8 mouse cellular contexts compared by ENCODE assay signal in genomic region chr9:107611456-107612190, GRCm38 (mm10). TPM values are rescaled to one million over a fixed set of nuclear protein-coding genes. Genes with fewer than 3 reads are reported as not detected.
DNase-seq lines count a peak whose midpoint lies in the region; ATAC-seq and TF ChIP-seq lines count a peak whose summit lies in the region.

No protein-coding gene starts in this region.

- TF ChIP-seq CTCF in liver, adult 2 months (IDR thresholded peaks at IDR 0.05; ENCODE audit: low read depth, low read length) = no peak

- H3K4me2 ChIP-seq in forebrain, embryonic 12.5 days = peak overlapping the region; percentile 61
- H3K4me2 ChIP-seq in intestine, embryonic 16.5 days (ENCODE audit: low read depth, low read length) = peak overlapping the region; percentile 84; the same call in 1 of the 2 replicates
- peak overlapping the region; percentile 55 for H3K4me2 ChIP-seq in neural tube, embryonic 13.5 days

- no peak for TF ChIP-seq POLR2A in liver, adult 2 months (IDR thresholded peaks at IDR 0.05; ENCODE audit: extremely low read depth, insufficient read depth, low read length)

- H3K9me3 ChIP-seq in forebrain, embryonic 12.5 days = no peaks in the 10 kb centered on the region
- no peaks in the 10 kb centered on the region for H3K9me3 ChIP-seq in intestine, embryonic 16.5 days (ENCODE audit: control insufficient read depth, low read length)
- H3K9me3 ChIP-seq in neural tube, embryonic 13.5 days = no peaks in the 10 kb centered on the region

- H3K36me3 ChIP-seq in liver, adult 2 months (ENCODE audit: control insufficient read depth, insufficient read depth, low read length) = no peaks in the 10 kb centered on the region; the same call in 1 of the 2 replicates
- peaks cover 31% of the 10 kb centered on the region for H3K36me3 ChIP-seq in forebrain, embryonic 12.5 days (replicated peaks)
- peaks cover 15% of the 10 kb centered on the region for H3K36me3 ChIP-seq in intestine, embryonic 16.5 days (ENCODE audit: control insufficient read depth, insufficient read depth, low read length)
- peaks cover 27% of the 10 kb centered on the region for H3K36me3 ChIP-seq in neural tube, embryonic 13.5 days

- H3K4me1 ChIP-seq in liver, adult 2 months (ENCODE audit: control insufficient read depth, insufficient read depth, low read length) = peaks cover 2% of the 10 kb centered on the region; the same call in 1 of the 2 replicates
- peaks cover 69% of the 10 kb centered on the region for H3K4me1 ChIP-seq in forebrain, embryonic 12.5 days
- peaks cover 45% of the 10 kb centered on the region for H3K4me1 ChIP-seq in intestine, embryonic 16.5 days (ENCODE audit: control insufficient read depth, insufficient read depth, low read length)
- H3K4me1 ChIP-seq in neural tube, embryonic 13.5 days (replicated peaks) = peaks cover 62% of the 10 kb centered on the region

- WGBS in liver, adult 2 months = 87% methylated on average over 6 of the region's 6 CpGs
- WGBS in forebrain, embryonic 12.5 days = 69% methylated on average over 6 of the region's 6 CpGs
- 69% methylated on average over 6 of the region's 6 CpGs for WGBS in intestine, embryonic 16.5 days
- WGBS in neural tube, embryonic 13.5 days = 73% methylated on average over 6 of the region's 6 CpGs

- DNase-seq in liver, adult 2 months (ENCODE audit: extremely low read depth, low read depth, low spot score) = no peak
- no peak for DNase-seq in liver
- no peak for DNase-seq in spleen, postnatal 14 days (ENCODE audit: low spot score in 2 of 2)
- no peak for DNase-seq in cerebellum, adult 11-12 months
- DNase-seq in frontal cortex, postnatal 10 days (ENCODE audit: low spot score in 2 of 2) = no peak

- H3K9ac ChIP-seq in liver, adult 2 months (ENCODE audit: low read depth, low read length) = peak overlapping the region; percentile 73; the same call in 1 of the 2 replicates
- H3K9ac ChIP-seq in forebrain, embryonic 12.5 days = peak overlapping the region; percentile 71
- peak overlapping the region; percentile 75 for H3K9ac ChIP-seq in intestine, embryonic 16.5 days (ENCODE audit: low read depth, low read length)
- peak overlapping the region; percentile 76 for H3K9ac ChIP-seq in neural tube, embryonic 13.5 days

- no peaks in the 10 kb centered on the region for H3K79me2 ChIP-seq in liver, adult 2 months (ENCODE audit: control insufficient read depth, insufficient read depth, low read length)

- H3K27me3 ChIP-seq in liver, adult 2 months (ENCODE audit: control insufficient read depth, insufficient read depth, low read length) = no peaks in the 10 kb centered on the region
- H3K27me3 ChIP-seq in forebrain, embryonic 12.5 days = no peaks in the 10 kb centered on the region; the same call in 1 of the 2 replicates
- H3K27me3 ChIP-seq in intestine, embryonic 16.5 days (replicated peaks; ENCODE audit: control insufficient read depth, insufficient read depth, low read length) = no peaks in the 10 kb centered on the region
- H3K27me3 ChIP-seq in neural tube, embryonic 13.5 days = no peaks in the 10 kb centered on the region

- H3K27ac ChIP-seq in liver, adult 2 months (replicated peaks; ENCODE audit: insufficient read depth, low read depth, low read length) = peak overlapping the region; percentile 81
- peak overlapping the region; percentile 99 for H3K27ac ChIP-seq in forebrain, embryonic 12.5 days
- H3K27ac ChIP-seq in intestine, embryonic 16.5 days (ENCODE audit: low read length) = peak overlapping the region; percentile 93
- H3K27ac ChIP-seq in neural tube, embryonic 13.5 days (replicated peaks) = peak overlapping the region; percentile 98

- H3K4me3 ChIP-seq in liver, adult 2 months (ENCODE audit: insufficient read depth, low read depth, low read length) = no peak overlapping the region; the same call in 1 of the 2 replicates
- peak overlapping the region; percentile 36 for H3K4me3 ChIP-seq in forebrain, embryonic 12.5 days (replicated peaks)
- peak overlapping the region; percentile 45 for H3K4me3 ChIP-seq in intestine, embryonic 16.5 days (ENCODE audit: low read length)
- peak overlapping the region; percentile 28; the same call in 1 of the 2 replicates for H3K4me3 ChIP-seq in neural tube, embryonic 13.5 days

- no peak; the same call in 1 of the 2 replicates for ATAC-seq in forebrain, embryonic 12.5 days (ENCODE audit: low FRiP score)
- ATAC-seq in intestine, embryonic 16.5 days = no peak
- ATAC-seq in neural tube, embryonic 13.5 days (ENCODE audit: low read depth) = no peak; the same call in 1 of the 2 replicates

RNA-seq across cellular contexts. Expression of gene Sema3b, which starts 2.6 kb away (rescaled TPM):
- total RNA-seq in liver, adult 2 months (2014; rRNA removed) = 0.13 and 0.37 TPM in 2 replicates
- 0.68 and 0.83 TPM in 2 replicates for polyA plus RNA-seq in liver, adult 2 months (2012; rRNA removed)
- 1.7 and 2.6 TPM in 2 replicates for polyA plus RNA-seq in forebrain, embryonic 12.5 days (2016; fragmentation: Nextera tagmentation; extraction: Ambion mirVana)
- polyA plus RNA-seq in intestine, embryonic 16.5 days (2015; fragmentation: Nextera tagmentation; extraction: Ambion mirVana) = 50.4 and 54.9 TPM in 2 replicates
- 6.5 and 9.0 TPM in 2 replicates for polyA plus RNA-seq in neural tube, embryonic 13.5 days (2015; fragmentation: Nextera tagmentation; extraction: Ambion mirVana)

RNA-seq across cellular contexts. Expression of gene Gnai2, which starts 23.5 kb away (rescaled TPM):
- 31.6 and 44.8 TPM in 2 replicates for total RNA-seq in liver, adult 2 months (2014; rRNA removed)
- 117 and 122 TPM in 2 replicates for polyA plus RNA-seq in liver, adult 2 months (2012; rRNA removed)
- polyA plus RNA-seq in forebrain, embryonic 12.5 days (2016; fragmentation: Nextera tagmentation; extraction: Ambion mirVana) = 570 and 587 TPM in 2 replicates
- 301 and 311 TPM in 2 replicates for polyA plus RNA-seq in intestine, embryonic 16.5 days (2015; fragmentation: Nextera tagmentation; extraction: Ambion mirVana)
- polyA plus RNA-seq in neural tube, embryonic 13.5 days (2015; fragmentation: Nextera tagmentation; extraction: Ambion mirVana) = 350 and 384 TPM in 2 replicates

RNA-seq across cellular contexts. Expression of gene Ifrd2, which starts 24.2 kb away (rescaled TPM):
- 21.5 and 32.2 TPM in 2 replicates for total RNA-seq in liver, adult 2 months (2014; rRNA removed)
- polyA plus RNA-seq in liver, adult 2 months (2012; rRNA removed) = 54.6 and 56.2 TPM in 2 replicates
- 22.1 and 26.3 TPM in 2 replicates for polyA plus RNA-seq in forebrain, embryonic 12.5 days (2016; fragmentation: Nextera tagmentation; extraction: Ambion mirVana)
- polyA plus RNA-seq in intestine, embryonic 16.5 days (2015; fragmentation: Nextera tagmentation; extraction: Ambion mirVana) = 79.0 and 89.6 TPM in 2 replicates
- polyA plus RNA-seq in neural tube, embryonic 13.5 days (2015; fragmentation: Nextera tagmentation; extraction: Ambion mirVana) = 13.5 and 17.4 TPM in 2 replicates

RNA-seq across cellular contexts. Expression of gene Hyal3, which starts 31.0 kb away (rescaled TPM):
- 0.13 and 0.18 TPM in 2 replicates for total RNA-seq in liver, adult 2 months (2014; rRNA removed)
- 0.29 and 0.54 TPM in 2 replicates for polyA plus RNA-seq in liver, adult 2 months (2012; rRNA removed)
- 0.80 and 1.2 TPM in 2 replicates for polyA plus RNA-seq in forebrain, embryonic 12.5 days (2016; fragmentation: Nextera tagmentation; extraction: Ambion mirVana)
- polyA plus RNA-seq in intestine, embryonic 16.5 days (2015; fragmentation: Nextera tagmentation; extraction: Ambion mirVana) = 0.66 and 0.68 TPM in 2 replicates
- polyA plus RNA-seq in neural tube, embryonic 13.5 days (2015; fragmentation: Nextera tagmentation; extraction: Ambion mirVana) = 1.9 and 2.0 TPM in 2 replicates

RNA-seq across cellular contexts. Expression of gene Naa80, which starts 32.9 kb away (rescaled TPM):
- 12.3 and 12.8 TPM in 2 replicates for total RNA-seq in liver, adult 2 months (2014; rRNA removed)
- 88.5 and 130 TPM in 2 replicates for polyA plus RNA-seq in liver, adult 2 months (2012; rRNA removed)
- polyA plus RNA-seq in forebrain, embryonic 12.5 days (2016; fragmentation: Nextera tagmentation; extraction: Ambion mirVana) = 13.7 and 14.2 TPM in 2 replicates
- 19.2 and 20.2 TPM in 2 replicates for polyA plus RNA-seq in intestine, embryonic 16.5 days (2015; fragmentation: Nextera tagmentation; extraction: Ambion mirVana)
- polyA plus RNA-seq in neural tube, embryonic 13.5 days (2015; fragmentation: Nextera tagmentation; extraction: Ambion mirVana) = 15.9 and 19.0 TPM in 2 replicates
